Mouse (Mus musculus) olfactory bulb, adult 2 months (tissue): ENCODE measurements around the gene Mgmt.

ENCODE experiments used
- CTCF ChIP-seq: fragments of 200-500 bp; IDR thresholded peaks from 2 replicates; pipeline ENCODE4 v1.5.1; 2012; ENCODE audit warnings: low read depth, mild to moderate bottlenecking, low read length, moderate library complexity; ENCODE audit not compliant: insufficient read depth
- POLR2A ChIP-seq: fragments of 200-500 bp; IDR thresholded peaks from 2 replicates; pipeline ENCODE4 v1.6.1; 2012; ENCODE audit warnings: mild to moderate bottlenecking, low read depth, low read length, moderate library complexity; ENCODE audit not compliant: insufficient read depth

GRCm38 (mm10) chr7:137033177-137033576 is 138.8 kb downstream of the Mgmt start:
- TF ChIP-seq POLR2A (no peak), CTCF (no peak)
